Mouse (Mus musculus) bone marrow, adult 2 months (tissue): Measurements from ENCODE around the gene Hoxa10. TPM values are rescaled to one million over a fixed set of nuclear protein-coding genes. Genes with fewer than 3 reads are reported as not detected.
A peak's percentile ranks its signal among the peaks of the same experiment; 100 is the strongest.

Experiments used
- H3K27ac ChIP-seq: fragments of 200-500 bp; 2 replicates; pipeline ENCODE4 v1.5.1; 2012; ENCODE audit warnings: low read depth, mild to moderate bottlenecking, control low read depth, inconsistent platforms, low read length; ENCODE audit not compliant: control insufficient read depth, poor library complexity, insufficient read depth
- H3K4me1 ChIP-seq: fragments of 200-500 bp; 2 replicates; pipeline ENCODE4 v1.6.1; 2011; ENCODE audit warnings: low read length; ENCODE audit not compliant: control insufficient read depth, insufficient read depth
- H3K4me3 ChIP-seq: fragments of 200-500 bp; replicated peaks from 2 replicates; pipeline ENCODE3; 2011; ENCODE audit warnings: mild to moderate bottlenecking, low read depth, low read length, control low read depth; ENCODE audit not compliant: control insufficient read depth
- CTCF ChIP-seq: fragments of 200-500 bp; IDR thresholded peaks from 2 replicates; pipeline ENCODE4 v1.5.1; 2011; ENCODE audit warnings: low read length, control low read depth; ENCODE audit not compliant: control insufficient read depth, insufficient read depth
- POLR2A ChIP-seq: fragments of 200-500 bp; IDR thresholded peaks from 2 replicates; pipeline ENCODE4 v1.6.1; 2011; ENCODE audit warnings: low read depth, mild to moderate bottlenecking, control low read depth, low read length, borderline replicate concordance; ENCODE audit not compliant: control insufficient read depth
- WGBS: fragments of 180-500 bp; shearing (Covaris S2); methylation state at CpG from one replicate; pipeline ENCODE4 v1.1.7; 2018; 5-methylcytosine and 5-hydroxymethylcytosine counted together
- polyA plus RNA-seq: library from polyadenylated mRNA; stranded (reverse); fragments of >200 nt; gene quantifications from 2 replicates; pipeline ENCODE4 v1.2.4, GENCODE M21; 2011; ENCODE audit warnings: low replicate concordance; ENCODE audit not compliant: missing spikeins, insufficient read depth, insufficient read length

The Hoxa10 gene
- polyA plus RNA-seq, 1 experiment: 1.6 TPM

DNA sequence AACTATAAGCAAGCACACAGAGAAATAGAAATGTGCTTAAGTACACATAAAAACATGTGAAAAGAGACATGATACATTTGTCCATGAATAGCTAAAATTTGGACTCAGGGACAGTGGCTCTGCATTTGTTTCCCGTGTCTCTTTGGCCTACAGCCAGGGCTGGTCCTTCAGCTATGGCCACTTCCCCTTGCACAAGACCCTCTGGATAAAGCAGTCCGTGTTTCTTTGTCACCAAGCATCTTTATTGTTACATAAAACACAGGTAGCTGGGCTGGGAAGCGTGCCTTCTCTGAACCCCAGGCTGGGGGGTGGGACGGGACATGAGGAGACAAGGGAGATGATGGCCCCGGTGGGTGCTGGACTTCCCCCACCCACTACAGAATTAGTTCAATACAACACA lies 26.4 kb downstream of the Hoxa10 start:
- TF ChIP-seq POLR2A (no peak), CTCF (no peak)
- H3K27ac ChIP-seq: no peak overlapping the region
- H3K4me1 ChIP-seq: no peaks in the 10 kb centered on the region; the same call in 1 of the 2 replicates
- H3K4me3 ChIP-seq: no peak overlapping the region
- WGBS: 37% methylated on average over 5 of the region's 5 CpGs

DNA sequence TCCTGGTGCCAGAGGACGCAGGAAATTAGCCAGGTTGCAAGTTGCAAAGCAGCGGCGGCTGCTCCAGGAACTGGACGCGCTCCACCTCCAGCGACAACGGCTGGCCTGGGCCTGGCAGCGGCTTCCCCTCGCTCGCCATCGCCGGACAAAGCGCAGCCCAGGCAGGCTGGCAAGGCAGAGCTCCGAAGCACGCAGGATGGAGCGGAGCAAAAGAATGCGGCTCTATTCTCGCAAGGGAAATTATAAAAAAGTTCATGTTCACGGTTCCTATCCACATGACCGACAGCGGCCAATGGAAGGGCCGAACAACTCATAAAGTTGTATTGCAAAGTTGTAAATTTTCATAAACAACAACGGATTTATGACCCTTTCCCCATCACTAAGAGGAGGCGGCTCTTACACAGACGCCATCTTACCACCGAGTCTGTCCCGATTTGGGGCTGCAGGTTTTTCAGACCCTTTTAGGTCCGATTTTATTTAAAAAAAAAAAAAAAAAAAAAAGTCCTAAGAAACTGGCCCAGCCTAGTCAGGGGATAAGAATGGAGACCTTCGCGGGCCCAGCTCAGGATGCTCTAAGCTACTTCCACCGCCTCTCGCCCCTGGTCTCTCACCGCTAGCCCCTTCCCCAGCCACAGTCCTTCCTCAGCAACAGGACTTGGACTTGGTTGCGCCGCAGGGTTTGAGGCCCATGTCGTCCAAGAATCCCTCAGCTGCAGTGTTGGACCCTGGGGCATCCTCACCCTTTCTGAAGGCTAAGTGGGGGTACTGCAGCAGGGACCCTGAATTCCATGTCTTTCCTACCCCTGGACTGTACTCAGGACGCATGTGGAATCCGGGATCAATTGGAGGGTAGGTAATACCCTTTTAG lies 27.3 kb downstream of the Hoxa10 start, which contains the start of the genes Hoxa3 and Gm28308:
Gene Hoxa3 (minus strand): TSS at position 218 of the 868 bp plus-strand sequence.
Gene Gm28308 (minus strand): TSS at position 221 of the 868 bp plus-strand sequence.
- H3K4me1 ChIP-seq: no peaks in the 10 kb centered on the region; the same call in 1 of the 2 replicates
- peak within 1 kb of the TSS; percentile 50 for H3K27ac ChIP-seq
- TF ChIP-seq CTCF (no peak), POLR2A (no peak; the same call in 1 of the 2 replicates)
- peak within 1 kb of the TSS; percentile 71 for H3K4me3 ChIP-seq
- WGBS: 2% methylated on average over 38 of the region's 38 CpGs

DNA sequence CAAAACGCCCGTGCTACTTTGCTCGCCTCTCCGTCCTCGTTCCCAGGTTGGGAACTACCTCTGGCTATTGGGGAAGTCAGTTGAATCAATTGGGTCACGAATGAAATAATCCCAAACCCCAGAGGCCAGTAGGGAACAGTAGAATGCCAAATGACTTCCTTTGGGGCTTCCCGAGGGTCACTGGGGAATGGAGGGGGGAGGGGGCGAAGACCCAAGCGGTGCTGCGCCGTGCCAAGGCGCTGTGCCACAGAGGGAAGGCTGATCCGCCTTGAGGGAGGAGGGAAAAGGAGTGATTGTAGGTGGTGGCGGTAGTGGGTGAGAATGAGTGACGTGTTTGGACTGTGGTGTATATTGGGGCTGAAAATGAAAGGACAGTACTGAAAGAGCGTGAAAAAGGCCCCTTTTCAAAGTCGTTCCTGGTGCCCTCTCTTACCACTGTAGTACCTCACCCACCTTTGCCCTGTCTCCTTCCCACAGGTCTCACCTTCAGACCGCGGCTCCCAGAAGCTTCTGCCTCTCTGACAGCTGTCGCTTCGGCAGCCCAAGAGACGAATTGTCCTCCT lies 28.0 kb downstream of the Hoxa10 start:
- WGBS: 2% methylated on average over 22 of the region's 22 CpGs
- H3K4me3 ChIP-seq: peak overlapping the region; percentile 71
- TF ChIP-seq POLR2A: no peak
- no peak for TF ChIP-seq CTCF
- no peaks in the 10 kb centered on the region; the same call in 1 of the 2 replicates for H3K4me1 ChIP-seq
- peak overlapping the region; percentile 50 for H3K27ac ChIP-seq

DNA sequence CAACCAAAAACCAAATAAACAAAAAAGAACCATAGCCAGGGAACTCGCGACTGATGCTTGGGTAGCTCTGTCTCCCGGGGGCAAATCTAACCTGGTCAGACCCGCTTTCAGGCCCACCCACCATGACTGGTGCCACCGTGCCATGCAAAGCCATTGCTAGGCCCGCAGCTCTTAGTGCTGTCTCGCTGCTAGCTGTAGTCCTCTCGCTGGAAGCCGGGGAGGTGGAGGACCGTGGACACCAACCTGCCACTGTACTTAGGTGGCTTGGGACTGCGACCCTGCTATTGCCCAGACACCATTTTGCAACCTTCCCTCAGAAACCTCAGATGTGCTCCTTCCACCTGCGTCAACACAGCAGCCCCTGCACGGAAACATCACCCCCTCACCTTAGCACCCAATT lies 28.7 kb downstream of the Hoxa10 start:
- no peak for TF ChIP-seq CTCF
- no peak for TF ChIP-seq POLR2A
- H3K27ac ChIP-seq: no peak overlapping the region
- H3K4me1 ChIP-seq: no peaks in the 10 kb centered on the region; the same call in 1 of the 2 replicates
- under 1% methylated on average over 13 of the region's 13 CpGs for WGBS
- peak overlapping the region; percentile 40 for H3K4me3 ChIP-seq

DNA sequence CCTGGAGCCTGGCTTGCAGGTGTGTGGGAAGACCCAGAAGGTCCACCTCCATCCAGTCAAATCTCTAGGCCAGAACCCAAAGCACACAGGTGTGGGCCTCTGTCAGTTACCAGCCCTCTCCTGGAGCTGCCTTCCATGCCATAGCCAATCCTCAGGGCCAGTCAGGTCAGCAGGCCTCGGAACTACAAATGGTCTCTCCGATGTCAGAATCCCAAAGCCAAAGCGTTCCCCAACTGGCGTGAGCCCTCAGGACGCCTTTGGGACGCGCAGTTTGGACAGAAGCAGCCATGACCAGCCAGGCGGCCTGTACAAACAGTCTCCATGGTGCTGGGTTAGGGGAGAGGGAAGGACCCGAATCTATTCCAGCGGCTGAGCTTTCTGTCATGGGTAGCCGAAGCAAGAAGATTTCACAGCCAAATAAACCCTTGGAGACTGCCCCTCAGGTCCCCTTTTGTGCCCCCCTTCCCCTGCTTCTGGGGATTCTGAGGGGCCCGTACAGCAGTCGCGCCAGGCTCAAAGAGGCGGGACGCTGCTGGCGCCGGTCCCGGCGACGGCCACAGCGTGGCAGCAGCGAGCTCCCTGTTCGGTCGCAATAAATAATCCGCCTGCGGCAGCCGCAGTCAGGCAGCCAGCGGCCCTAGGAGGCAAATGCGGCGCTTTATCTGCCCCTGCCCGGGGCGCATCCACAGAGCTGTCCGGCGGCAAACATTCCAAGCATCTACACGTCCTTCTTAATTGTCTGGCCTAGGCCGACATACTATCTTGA lies 29.3 kb downstream of the Hoxa10 start:
- peak; percentile 63 for TF ChIP-seq CTCF
- TF ChIP-seq POLR2A: peak; percentile 28; the same call in 1 of the 2 replicates
- peak overlapping the region; percentile 40 for H3K4me3 ChIP-seq
- H3K27ac ChIP-seq: no peak overlapping the region
- no peaks in the 10 kb centered on the region; the same call in 1 of the 2 replicates for H3K4me1 ChIP-seq
- 2% methylated on average over 37 of the region's 37 CpGs for WGBS

DNA sequence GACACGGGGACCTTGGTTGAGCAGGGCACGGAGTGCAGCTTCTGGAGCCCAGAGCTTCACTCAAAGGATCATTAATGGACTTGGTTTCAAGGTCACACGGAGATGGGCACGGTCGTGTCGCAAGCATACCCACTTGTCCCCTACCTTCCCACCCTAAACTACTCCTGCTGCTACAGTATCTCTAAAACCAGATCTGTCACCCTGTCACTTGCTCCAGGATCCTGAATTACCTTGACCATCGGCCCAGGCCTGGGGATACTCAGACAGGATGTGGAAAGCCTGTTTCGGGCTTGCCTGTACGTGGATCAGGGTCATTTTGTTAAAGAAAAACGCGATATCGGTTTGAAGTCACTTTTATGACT lies 31.0 kb downstream of the Hoxa10 start:
- Histone ChIP-seq H3K4me3 (no peak overlapping the region), H3K27ac (no peak overlapping the region), H3K4me1 (no peaks in the 10 kb centered on the region; the same call in 1 of the 2 replicates)
- TF ChIP-seq CTCF (no peak), POLR2A (no peak)
- 41% methylated on average over 12 of the region's 12 CpGs for WGBS

DNA sequence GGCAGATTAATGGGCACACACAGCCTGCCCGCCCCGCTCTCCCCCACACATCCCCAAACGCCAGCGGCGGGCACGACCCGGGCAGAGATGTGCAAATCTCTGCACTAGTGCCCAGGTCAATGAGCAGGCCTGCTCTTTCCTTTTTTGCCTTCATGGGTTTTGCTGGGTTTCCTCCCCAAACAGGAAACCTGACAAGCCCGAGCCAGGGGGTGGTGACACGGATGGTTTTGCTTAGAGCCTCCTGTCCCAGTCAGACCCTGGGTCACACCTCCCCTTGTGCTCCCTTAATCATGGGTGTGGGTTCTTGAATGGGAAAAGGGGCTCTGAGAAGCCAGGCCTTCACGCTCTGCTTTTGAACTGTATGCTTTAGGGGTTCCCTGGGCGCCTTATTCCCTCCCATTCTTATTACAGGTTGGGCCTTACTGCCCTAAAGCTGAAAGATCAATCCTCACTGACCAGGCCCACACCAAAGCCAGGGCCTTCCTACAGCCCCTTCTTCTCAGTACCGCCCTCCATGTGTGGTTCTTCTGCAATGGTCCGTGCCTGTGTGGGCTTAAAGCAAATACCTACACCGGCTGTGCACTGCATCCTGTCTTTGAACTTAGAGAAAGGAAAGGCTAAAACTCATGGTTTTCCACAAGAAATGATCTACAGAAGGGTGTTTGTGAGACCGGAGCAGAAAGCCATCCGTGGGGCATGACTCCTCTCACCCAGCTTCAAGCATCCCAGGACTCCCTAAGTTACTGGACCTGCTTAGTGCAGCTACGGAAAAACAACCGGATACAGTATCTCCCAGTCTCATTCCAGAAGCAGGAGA lies 31.6 kb downstream of the Hoxa10 start:
- Histone ChIP-seq H3K4me1 (no peaks in the 10 kb centered on the region; the same call in 1 of the 2 replicates), H3K4me3 (no peak overlapping the region), H3K27ac (no peak overlapping the region)
- TF ChIP-seq CTCF (no peak), POLR2A (no peak)
- WGBS: 20% methylated on average over 18 of the region's 18 CpGs
